Mouse (Mus musculus): Measurements from ENCODE around the gene Hbb-bt. TPM values are rescaled to one million over a fixed set of nuclear protein-coding genes. Genes with fewer than 3 reads are reported as not detected.

The Hbb-bt gene
- polyA plus RNA-seq (2012; rRNA removed): 168 and 261 TPM in 2 replicates

- Histone ChIP-seq H3K36me3 (ENCODE audit: control insufficient read depth, insufficient read depth, low read length) (no peaks in the 10 kb centered on the region), H3K27ac (ENCODE audit: control insufficient read depth, insufficient read depth, low read length) (no peak within 1 kb of the TSS), H3K27me3 (ENCODE audit: control insufficient read depth, insufficient read depth, low read length) (no peaks in the 10 kb centered on the region), H3K4me1 (replicated peaks; ENCODE audit: control insufficient read depth, insufficient read depth, low read length) (no peaks in the 10 kb centered on the region), H3K4me3 (ENCODE audit: control insufficient read depth, insufficient read depth, low read length) (no peak within 1 kb of the TSS)
- no peak for TF ChIP-seq CTCF (IDR thresholded peaks at IDR 0.05; ENCODE audit: borderline replicate concordance, control insufficient read depth, extremely low read depth, insufficient read depth, low read length, poor library complexity)
- no peak for TF ChIP-seq POLR2A (IDR thresholded peaks at IDR 0.05; ENCODE audit: control insufficient read depth, extremely low read depth, insufficient read depth, low read length, poor library complexity)
- 89% methylated on average over 3 of the region's 3 CpGs for WGBS
- no peak for DNase-seq
These were observed at the start of gene Hbb-bt for GRCm38 (mm10) chr7:103813766-103814165. Gene Hbb-bt (minus strand): TSS chr7:103813996.

GRCm38 (mm10) chr7:103861531-103861930, 47.7 kb upstream of the Hbb-bt start:
- H3K4me1 ChIP-seq (replicated peaks; ENCODE audit: control insufficient read depth, insufficient read depth, low read length): no peaks in the 10 kb centered on the region
- no peak overlapping the region for H3K4me3 ChIP-seq (ENCODE audit: control insufficient read depth, insufficient read depth, low read length)
- no peak for DNase-seq
- H3K27ac ChIP-seq (ENCODE audit: control insufficient read depth, insufficient read depth, low read length): no peak overlapping the region
- H3K36me3 ChIP-seq (ENCODE audit: control insufficient read depth, insufficient read depth, low read length): no peaks in the 10 kb centered on the region
- TF ChIP-seq CTCF (IDR thresholded peaks at IDR 0.05; ENCODE audit: borderline replicate concordance, control insufficient read depth, extremely low read depth, insufficient read depth, low read length, poor library complexity): no peak
- no peak for TF ChIP-seq POLR2A (IDR thresholded peaks at IDR 0.05; ENCODE audit: control insufficient read depth, extremely low read depth, insufficient read depth, low read length, poor library complexity)
- H3K27me3 ChIP-seq (ENCODE audit: control insufficient read depth, insufficient read depth, low read length): no peaks in the 10 kb centered on the region
- WGBS: 55% methylated on average over 3 of the region's 3 CpGs

DNA sequence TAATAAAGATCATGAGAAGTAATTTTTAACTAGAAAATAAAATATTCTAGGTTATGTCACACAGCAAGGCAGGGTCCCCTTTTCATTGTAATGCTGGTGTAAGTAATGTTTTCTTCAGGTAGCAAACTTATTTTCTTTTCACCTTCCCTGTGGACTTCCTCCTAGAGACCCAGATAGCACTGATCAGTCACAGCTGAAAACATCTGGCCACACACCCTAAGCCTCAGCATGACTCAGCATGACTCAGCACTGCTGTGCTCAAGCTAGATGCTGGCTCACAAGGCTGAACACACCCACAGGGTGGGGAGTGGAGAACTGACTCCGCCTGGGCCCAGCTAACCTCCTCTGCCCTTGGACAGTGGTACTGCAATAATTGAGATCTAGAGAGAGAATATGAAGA, 47.1 kb upstream of the Hbb-bt start:
- TF ChIP-seq CTCF (IDR thresholded peaks at IDR 0.05; ENCODE audit: borderline replicate concordance, control insufficient read depth, extremely low read depth, insufficient read depth, low read length, poor library complexity) (no peak), POLR2A (IDR thresholded peaks at IDR 0.05; ENCODE audit: control insufficient read depth, extremely low read depth, insufficient read depth, low read length, poor library complexity) (no peak)
- Histone ChIP-seq H3K27ac (ENCODE audit: control insufficient read depth, insufficient read depth, low read length) (no peak overlapping the region), H3K4me1 (replicated peaks; ENCODE audit: control insufficient read depth, insufficient read depth, low read length) (no peaks in the 10 kb centered on the region), H3K4me3 (ENCODE audit: control insufficient read depth, insufficient read depth, low read length) (no peak overlapping the region), H3K36me3 (ENCODE audit: control insufficient read depth, insufficient read depth, low read length) (no peaks in the 10 kb centered on the region), H3K27me3 (ENCODE audit: control insufficient read depth, insufficient read depth, low read length) (no peaks in the 10 kb centered on the region)
- WGBS: 43% methylated on average over 1 of the region's 1 CpGs
- DNase-seq: no peak

DNA sequence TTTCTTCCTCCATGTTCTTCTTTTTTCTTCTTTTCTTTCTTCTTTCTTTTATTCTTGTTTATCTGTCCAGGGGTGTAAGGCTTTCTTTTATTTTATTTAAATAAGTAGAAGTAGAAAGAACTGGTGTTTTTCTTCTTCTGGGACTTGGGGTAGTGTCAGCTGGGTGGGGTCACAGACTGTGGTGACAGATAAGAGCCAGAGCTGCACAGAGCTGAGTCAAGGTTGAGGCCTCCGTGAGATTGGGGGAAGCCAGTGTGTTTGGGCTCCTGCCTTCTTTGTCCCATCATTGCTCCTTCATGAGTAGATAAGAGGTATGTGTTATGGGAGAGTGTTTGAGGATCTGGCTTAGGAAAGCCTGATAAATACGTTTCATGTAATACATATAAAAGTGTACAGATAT, 45.3 kb upstream of the Hbb-bt start:
- no peaks in the 10 kb centered on the region for H3K27me3 ChIP-seq (ENCODE audit: control insufficient read depth, insufficient read depth, low read length)
- no peak overlapping the region for H3K4me3 ChIP-seq (ENCODE audit: control insufficient read depth, insufficient read depth, low read length)
- H3K36me3 ChIP-seq (ENCODE audit: control insufficient read depth, insufficient read depth, low read length): no peaks in the 10 kb centered on the region
- 51% methylated on average over 2 of the region's 2 CpGs for WGBS
- H3K4me1 ChIP-seq (replicated peaks; ENCODE audit: control insufficient read depth, insufficient read depth, low read length): no peaks in the 10 kb centered on the region
- no peak overlapping the region for H3K27ac ChIP-seq (ENCODE audit: control insufficient read depth, insufficient read depth, low read length)
- no peak for TF ChIP-seq CTCF (IDR thresholded peaks at IDR 0.05; ENCODE audit: borderline replicate concordance, control insufficient read depth, extremely low read depth, insufficient read depth, low read length, poor library complexity)
- no peak for TF ChIP-seq POLR2A (IDR thresholded peaks at IDR 0.05; ENCODE audit: control insufficient read depth, extremely low read depth, insufficient read depth, low read length, poor library complexity)
- DNase-seq: no peak

DNA sequence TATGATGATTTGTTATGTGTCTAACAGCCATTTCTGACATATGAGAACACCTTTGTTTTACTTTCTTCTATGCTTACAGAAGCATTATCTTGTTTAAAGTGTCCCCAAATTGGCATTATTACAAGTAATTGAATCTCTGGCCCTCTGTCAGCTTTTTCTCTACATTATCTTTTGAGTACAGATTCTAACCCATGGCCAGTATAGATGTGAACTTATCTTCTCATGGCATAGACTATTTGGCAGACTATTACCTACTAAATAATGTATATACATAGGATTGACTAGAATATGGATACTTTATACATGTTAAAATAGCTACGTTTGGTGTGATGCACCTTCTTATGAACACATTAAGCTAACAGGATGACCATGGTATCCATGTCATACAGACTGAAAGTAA, 40.9 kb upstream of the Hbb-bt start:
- no peak for TF ChIP-seq CTCF (IDR thresholded peaks at IDR 0.05; ENCODE audit: borderline replicate concordance, control insufficient read depth, extremely low read depth, insufficient read depth, low read length, poor library complexity)
- no peak for TF ChIP-seq POLR2A (IDR thresholded peaks at IDR 0.05; ENCODE audit: control insufficient read depth, extremely low read depth, insufficient read depth, low read length, poor library complexity)
- Histone ChIP-seq H3K36me3 (ENCODE audit: control insufficient read depth, insufficient read depth, low read length) (no peaks in the 10 kb centered on the region), H3K27me3 (ENCODE audit: control insufficient read depth, insufficient read depth, low read length) (no peaks in the 10 kb centered on the region), H3K27ac (ENCODE audit: control insufficient read depth, insufficient read depth, low read length) (no peak overlapping the region), H3K4me1 (replicated peaks; ENCODE audit: control insufficient read depth, insufficient read depth, low read length) (no peaks in the 10 kb centered on the region), H3K4me3 (ENCODE audit: control insufficient read depth, insufficient read depth, low read length) (no peak overlapping the region)
- WGBS: 85% methylated on average over 1 of the region's 1 CpGs
- DNase-seq: no peak

- Histone ChIP-seq H3K4me1 (replicated peaks; ENCODE audit: control insufficient read depth, insufficient read depth, low read length) (no peaks in the 10 kb centered on the region), H3K36me3 (ENCODE audit: control insufficient read depth, insufficient read depth, low read length) (no peaks in the 10 kb centered on the region), H3K27ac (ENCODE audit: control insufficient read depth, insufficient read depth, low read length) (no peak within 1 kb of the TSS), H3K27me3 (ENCODE audit: control insufficient read depth, insufficient read depth, low read length) (no peaks in the 10 kb centered on the region), H3K4me3 (ENCODE audit: control insufficient read depth, insufficient read depth, low read length) (no peak within 1 kb of the TSS)
- DNase-seq: no peak
- TF ChIP-seq POLR2A (IDR thresholded peaks at IDR 0.05; ENCODE audit: control insufficient read depth, extremely low read depth, insufficient read depth, low read length, poor library complexity) (no peak), CTCF (IDR thresholded peaks at IDR 0.05; ENCODE audit: borderline replicate concordance, control insufficient read depth, extremely low read depth, insufficient read depth, low read length, poor library complexity) (no peak)
- WGBS: 78% methylated on average over 2 of the region's 2 CpGs
These were observed 39.3 kb upstream of the Hbb-bt start, which contains the start of gene Hbb-y for GRCm38 (mm10) chr7:103853090-103853489. Gene Hbb-y (minus strand): TSS chr7:103853216.
